Mouse (Mus musculus) adrenal gland, adult 18-20 months (tissue): ENCODE data around the gene Yeats4. TPM values are rescaled to one million over a fixed set of nuclear protein-coding genes. Genes with fewer than 3 reads are reported as not detected.
"Not testable (repeated sequence)": the region's sequence is repeated elsewhere in the genome, so short reads cannot be mapped to it uniquely, and the experiment has no call there.

Experiments used
- DNase-seq, 2 experiments: peaks; one replicate each; pipeline ENCODE4 v3.0.0; 2021 to 2022; ENCODE audit warnings: low spot score in 2 of 2
- long read RNA-seq, 2 experiments: library from polyadenylated mRNA; stranded (forward); transcript quantifications; one replicate each; pipeline ENCODE4 v2.0.0; 2021
- total RNA-seq, 2 experiments: library from RNA; stranded (reverse); gene quantifications; 1 replicate in 1 of 2; 2 replicates in 1 of 2; pipeline ENCODE4 v1.2.3; 2021

Yeats4 gene
- total RNA-seq = 10 to 100 TPM; 34.5 to 43.1 TPM
- long read RNA-seq, experiment 1, transcript Yeats4-201 (7 exons, 1,327 nt) = major isoform, 15 of 16 reads
- long read RNA-seq, experiment 1, partial matches to known transcripts = 1 of 16 reads
- long read RNA-seq, experiment 1, other reads (novel, unspliced or antisense) = 0 of 16 reads
- long read RNA-seq, experiment 2, transcript Yeats4-201 (7 exons, 1,327 nt) = major isoform, 43 of 44 reads
- long read RNA-seq, experiment 2, partial matches to known transcripts = 0 of 44 reads
- long read RNA-seq, experiment 2, other reads (novel, unspliced or antisense) = 1 of 44 reads

GRCm38 (mm10) chr10:117224102-117224990 is at the start of gene Yeats4:
Gene Yeats4, minus strand, starts transcription at chr10:117224507.
- DNase-seq = peak; percentile 96 to 98

GRCm38 (mm10) chr10:117272023-117272422 is 47.7 kb upstream of the Yeats4 start:
- no peak for DNase-seq

GRCm38 (mm10) chr10:117259870-117260269 is 35.6 kb upstream of the Yeats4 start:
- DNase-seq = no peak

GRCm38 (mm10) chr10:117238603-117239002 is 14.3 kb upstream of the Yeats4 start, which contains the start of gene 9530003J23Rik:
Gene 9530003J23Rik, minus strand, starts transcription at chr10:117238703.
- DNase-seq = no peak

- no peak for DNase-seq
These were observed 11.6 kb upstream of the Yeats4 start for GRCm38 (mm10) chr10:117235866-117236265.

GRCm38 (mm10) chr10:117234825-117235224 is 10.5 kb upstream of the Yeats4 start:
- DNase-seq = no peak

GRCm38 (mm10) chr10:117229826-117230225 is 5.5 kb upstream of the Yeats4 start:
- no peak for DNase-seq

- DNase-seq = no peak
These were observed 1.7 kb upstream of the Yeats4 start for GRCm38 (mm10) chr10:117226002-117226401.

GRCm38 (mm10) chr10:117225094-117225493 is 787 bp upstream of the Yeats4 start:
- no peak for DNase-seq

GRCm38 (mm10) chr10:117223758-117224101 is 577 bp downstream of the Yeats4 start:
- no peak for DNase-seq

GRCm38 (mm10) chr10:117222821-117223220 is 1.5 kb downstream of the Yeats4 start:
- DNase-seq = no peak

- DNase-seq = no peak
These were observed 6.0 kb downstream of the Yeats4 start for GRCm38 (mm10) chr10:117218351-117218750.

- DNase-seq = peak in 1 of 2 experiments; percentile 30
These were observed 7.0 kb downstream of the Yeats4 start for GRCm38 (mm10) chr10:117217246-117217840.

GRCm38 (mm10) chr10:117216793-117217192 is 7.5 kb downstream of the Yeats4 start:
- DNase-seq = peak; percentile 24 to 49

GRCm38 (mm10) chr10:117216132-117216495 is 8.2 kb downstream of the Yeats4 start:
- DNase-seq = no peak

GRCm38 (mm10) chr10:117215409-117216131 is 8.7 kb downstream of the Yeats4 start:
- no peak for DNase-seq

- no peak for DNase-seq
These were observed 13.3 kb downstream of the Yeats4 start for GRCm38 (mm10) chr10:117211023-117211422.

- DNase-seq = no peak
These were observed 14.8 kb downstream of the Yeats4 start for GRCm38 (mm10) chr10:117209469-117209938.

- DNase-seq = not testable (repeated sequence)
These were observed 15.5 kb downstream of the Yeats4 start for GRCm38 (mm10) chr10:117208787-117209186.

GRCm38 (mm10) chr10:117208221-117208620 is 16.1 kb downstream of the Yeats4 start:
- DNase-seq = no peak

GRCm38 (mm10) chr10:117206070-117206469 is 18.2 kb downstream of the Yeats4 start:
- DNase-seq = no peak
